12 mouse cellular contexts compared by ENCODE assay signal in the genomic region with DNA sequence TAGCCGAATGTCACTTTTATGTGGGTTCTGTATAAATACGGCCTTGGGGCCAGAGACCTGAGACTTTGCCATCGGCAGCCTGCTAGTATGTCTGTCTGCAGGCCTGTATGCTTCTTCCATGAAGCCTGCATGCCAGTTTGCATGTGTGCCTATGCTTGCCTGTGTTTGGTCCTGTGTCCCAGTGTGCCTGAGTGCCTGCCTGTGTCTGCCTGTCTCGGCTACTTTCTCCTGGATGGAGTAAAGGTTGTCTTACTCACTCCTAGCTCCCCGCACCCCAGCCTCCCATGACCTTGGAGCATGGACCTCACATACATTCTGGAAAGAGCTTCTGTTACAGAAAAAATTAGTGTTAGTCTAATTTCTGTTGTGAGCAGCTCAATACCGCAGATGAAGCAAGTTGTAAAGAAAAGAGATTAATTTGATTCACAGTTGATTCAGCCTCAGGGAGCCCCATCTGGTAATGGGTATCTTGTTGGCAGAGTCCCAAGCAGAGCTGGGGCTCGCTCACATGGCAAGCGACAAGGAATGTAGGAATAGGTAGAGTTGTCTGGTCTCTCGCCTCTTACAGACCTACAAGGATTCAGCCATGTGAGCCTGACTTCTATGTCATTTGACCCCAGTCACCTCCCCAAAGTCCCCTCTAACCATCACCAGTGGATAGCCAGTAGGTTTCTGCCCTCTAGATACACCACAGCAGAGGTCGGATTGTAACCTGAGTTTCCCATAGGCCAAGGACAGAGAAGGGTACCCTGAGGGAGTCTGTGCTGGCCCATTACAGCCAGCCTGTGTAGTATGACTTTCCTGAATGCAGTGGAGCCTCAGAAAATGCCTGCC. TPM values are rescaled to one million over a fixed set of nuclear protein-coding genes. Genes with fewer than 3 reads are reported as not detected.
DNase-seq lines count a peak whose midpoint lies in the region; ATAC-seq and TF ChIP-seq lines count a peak whose summit lies in the region.
"Had no signal": no experiment of that assay in that cellular context is flagged by ENCODE, and none has a peak within 500 bp of the region (broad histone marks: within the 10 kb centered on the region; RNA-seq: fewer than 3 reads in every experiment).

No protein-coding gene starts in this region.

- no peaks in the 10 kb centered on the region for H3K36me3 ChIP-seq in forebrain, embryonic 11.5 days (ENCODE audit: control insufficient read depth, insufficient read depth, low read length)
- no peaks in the 10 kb centered on the region for H3K36me3 ChIP-seq in forebrain, embryonic 10.5 days (replicated peaks)
- H3K36me3 ChIP-seq in neural tube, embryonic 13.5 days = no peaks in the 10 kb centered on the region
- H3K36me3 ChIP-seq in forebrain, embryonic 15.5 days = no peaks in the 10 kb centered on the region
- no peaks in the 10 kb centered on the region for H3K36me3 ChIP-seq in stomach, postnatal 0 days (ENCODE audit: control insufficient read depth, insufficient read depth, low read length)
- H3K36me3 ChIP-seq: embryonic facial prominence, embryonic 15.5 days; limb, embryonic 10.5 days; liver, embryonic 13.5 days had no signal

- no peaks in the 10 kb centered on the region for H3K27me3 ChIP-seq in forebrain, embryonic 11.5 days (ENCODE audit: control insufficient read depth, insufficient read depth, low read length)
- no peaks in the 10 kb centered on the region for H3K27me3 ChIP-seq in forebrain, embryonic 10.5 days (ENCODE audit: poor library complexity, severe bottlenecking)
- H3K27me3 ChIP-seq in neural tube, embryonic 13.5 days = no peaks in the 10 kb centered on the region
- no peaks in the 10 kb centered on the region for H3K27me3 ChIP-seq in forebrain, embryonic 15.5 days
- no peaks in the 10 kb centered on the region for H3K27me3 ChIP-seq in stomach, postnatal 0 days (ENCODE audit: control insufficient read depth, insufficient read depth, low read length)
- H3K27me3 ChIP-seq: embryonic facial prominence, embryonic 15.5 days; liver, embryonic 13.5 days had no signal

- no peak overlapping the region for H3K9ac ChIP-seq in forebrain, embryonic 11.5 days (ENCODE audit: low read length)
- no peak overlapping the region for H3K9ac ChIP-seq in neural tube, embryonic 13.5 days
- H3K9ac ChIP-seq in forebrain, embryonic 15.5 days (replicated peaks) = no peak overlapping the region
- H3K9ac ChIP-seq in stomach, postnatal 0 days (ENCODE audit: low read length) = no peak overlapping the region
- H3K9ac ChIP-seq: embryonic facial prominence, embryonic 15.5 days; liver, embryonic 13.5 days had no signal

- TF ChIP-seq EP300 in stomach, postnatal 0 days (optimal IDR thresholded peaks at IDR 0.05) = no peak

- DNase-seq in forebrain, embryonic 11.5 days (ENCODE audit: low spot score) = no peak
- DNase-seq in forebrain, embryonic 10.5 days (ENCODE audit: extremely low spot score, low spot score) = no peak
- no peak for DNase-seq in neural tube, embryonic 10.5 days (ENCODE audit: extremely low spot score, low spot score)
- no peak for DNase-seq in stomach, postnatal 0 days (ENCODE audit: low spot score)
- DNase-seq in lung, postnatal 25 days (ENCODE audit: low spot score) = no peak
- no peak for DNase-seq in gastrocnemius, adult 8-10 months (ENCODE audit: low spot score in 2 of 2)
- DNase-seq: B cell, adult 2 months; liver, embryonic 13.5 days had no signal

- H3K27ac ChIP-seq in forebrain, embryonic 11.5 days (ENCODE audit: low read depth, low read length) = no peak overlapping the region
- no peak overlapping the region for H3K27ac ChIP-seq in forebrain, embryonic 10.5 days
- peak overlapping the region; percentile 62 for H3K27ac ChIP-seq in neural tube, embryonic 13.5 days (replicated peaks)
- 0 out of 2 replicates have a peak overlapping the region, but pooled peaks have one; percentile 2 for H3K27ac ChIP-seq in forebrain, embryonic 15.5 days (replicated peaks)
- H3K27ac ChIP-seq in stomach, postnatal 0 days (replicated peaks) = no peak overlapping the region
- H3K27ac ChIP-seq: embryonic facial prominence, embryonic 15.5 days; limb, embryonic 10.5 days; liver, embryonic 13.5 days had no signal

- H3K4me3 ChIP-seq in forebrain, embryonic 11.5 days (ENCODE audit: low read depth, low read length) = no peak overlapping the region
- H3K4me3 ChIP-seq in forebrain, embryonic 10.5 days = no peak overlapping the region
- no peak overlapping the region for H3K4me3 ChIP-seq in neural tube, embryonic 13.5 days
- H3K4me3 ChIP-seq in forebrain, embryonic 15.5 days = no peak overlapping the region
- no peak overlapping the region for H3K4me3 ChIP-seq in stomach, postnatal 0 days (ENCODE audit: low read depth, low read length)
- H3K4me3 ChIP-seq: embryonic facial prominence, embryonic 15.5 days; limb, embryonic 10.5 days; liver, embryonic 13.5 days had no signal

- TF ChIP-seq CTCF in stomach, postnatal 0 days (IDR thresholded peaks at IDR 0.05; ENCODE audit: low read depth) = no peak

- WGBS in forebrain, embryonic 11.5 days = 91% methylated on average over 10 of the region's 10 CpGs
- 92% methylated on average over 10 of the region's 10 CpGs for WGBS in forebrain, embryonic 10.5 days
- 67% methylated on average over 10 of the region's 10 CpGs for WGBS in neural tube, embryonic 13.5 days
- WGBS in forebrain, embryonic 15.5 days = 53% methylated on average over 10 of the region's 10 CpGs
- WGBS in stomach, postnatal 0 days = 88% methylated on average over 10 of the region's 10 CpGs

- H3K4me2 ChIP-seq in forebrain, embryonic 11.5 days (ENCODE audit: low read depth, low read length, severe bottlenecking) = no peak overlapping the region
- H3K4me2 ChIP-seq in neural tube, embryonic 13.5 days = no peak overlapping the region
- no peak overlapping the region for H3K4me2 ChIP-seq in forebrain, embryonic 15.5 days (replicated peaks)
- no peak overlapping the region for H3K4me2 ChIP-seq in stomach, postnatal 0 days (replicated peaks; ENCODE audit: low read depth)
- H3K4me2 ChIP-seq: embryonic facial prominence, embryonic 15.5 days; liver, embryonic 13.5 days had no signal

- peak; percentile 36; the same call in 1 of the 2 replicates for ATAC-seq in forebrain, embryonic 11.5 days (replicated peaks; ENCODE audit: low FRiP score)
- ATAC-seq in neural tube, embryonic 13.5 days (ENCODE audit: low read depth) = peak; percentile 52
- ATAC-seq in forebrain, embryonic 15.5 days (replicated peaks) = peak; percentile 66
- 0 out of 2 replicates have a peak, but pooled peaks have one; percentile 18 for ATAC-seq in stomach, postnatal 0 days (ENCODE audit: low FRiP score, low TSS enrichment)

- no peaks in the 10 kb centered on the region for H3K4me1 ChIP-seq in forebrain, embryonic 11.5 days (replicated peaks; ENCODE audit: control insufficient read depth, insufficient read depth, low read length)
- no peaks in the 10 kb centered on the region; the same call in 1 of the 2 replicates for H3K4me1 ChIP-seq in forebrain, embryonic 10.5 days
- peaks cover 22% of the 10 kb centered on the region for H3K4me1 ChIP-seq in neural tube, embryonic 13.5 days (replicated peaks)
- peaks cover 11% of the 10 kb centered on the region for H3K4me1 ChIP-seq in forebrain, embryonic 15.5 days
- H3K4me1 ChIP-seq in stomach, postnatal 0 days (replicated peaks; ENCODE audit: control insufficient read depth, insufficient read depth) = no peaks in the 10 kb centered on the region
- H3K4me1 ChIP-seq: embryonic facial prominence, embryonic 15.5 days; liver, embryonic 13.5 days had no signal

- no peaks in the 10 kb centered on the region for H3K9me3 ChIP-seq in forebrain, embryonic 11.5 days (ENCODE audit: control insufficient read depth, low read length)
- no peaks in the 10 kb centered on the region for H3K9me3 ChIP-seq in forebrain, embryonic 10.5 days
- no peaks in the 10 kb centered on the region for H3K9me3 ChIP-seq in neural tube, embryonic 13.5 days
- H3K9me3 ChIP-seq in forebrain, embryonic 15.5 days = no peaks in the 10 kb centered on the region
- H3K9me3 ChIP-seq in stomach, postnatal 0 days (ENCODE audit: control insufficient read depth, low read length) = no peaks in the 10 kb centered on the region
- H3K9me3 ChIP-seq: embryonic facial prominence, embryonic 15.5 days; limb, embryonic 10.5 days; liver, embryonic 13.5 days had no signal

RNA-seq across cellular contexts. Expression of a gene that starts 47.8 kb away (rescaled TPM):
- polyA plus RNA-seq in forebrain, embryonic 11.5 days (2014; fragmentation: Nextera tagmentation; extraction: Ambion mirVana) = 19.7 and 21.7 TPM in 2 replicates
- polyA plus RNA-seq in forebrain, embryonic 10.5 days (2016; fragmentation: Nextera tagmentation; extraction: Ambion mirVana) = 16.0 and 17.1 TPM in 2 replicates
- polyA plus RNA-seq in neural tube, embryonic 13.5 days (2015; fragmentation: Nextera tagmentation; extraction: Ambion mirVana) = 7.0 and 8.5 TPM in 2 replicates
- polyA plus RNA-seq in forebrain, embryonic 15.5 days (2015; fragmentation: Nextera tagmentation; extraction: Ambion mirVana) = 10.5 and 10.8 TPM in 2 replicates
- polyA plus RNA-seq in stomach, postnatal 0 days (2015; fragmentation: Nextera tagmentation; extraction: Ambion mirVana) = 5.2 and 5.7 TPM in 2 replicates
- total RNA-seq in gastrocnemius, adult 8-10 months (2022) = 1 to 10 TPM; 5.0 to 7.5 (median 6.5) TPM

Comparison
In these comparisons a context has a peak if more than half of its experiments do, and no peak if none do; other contexts are left out.
1. H3K27ac ChIP-seq: peak in neural tube, embryonic 13.5 days (single experiment) and forebrain, embryonic 15.5 days (single experiment); none in forebrain, embryonic 11.5 days (single experiment), forebrain, embryonic 10.5 days (single experiment) and stomach, postnatal 0 days (single experiment).
2. Peak in every context shown above with its lines, with median percentiles within 50 percentile points of each other: ATAC-seq.